Mouse (Mus musculus): ENCODE data around the gene Rps2.

DNA sequence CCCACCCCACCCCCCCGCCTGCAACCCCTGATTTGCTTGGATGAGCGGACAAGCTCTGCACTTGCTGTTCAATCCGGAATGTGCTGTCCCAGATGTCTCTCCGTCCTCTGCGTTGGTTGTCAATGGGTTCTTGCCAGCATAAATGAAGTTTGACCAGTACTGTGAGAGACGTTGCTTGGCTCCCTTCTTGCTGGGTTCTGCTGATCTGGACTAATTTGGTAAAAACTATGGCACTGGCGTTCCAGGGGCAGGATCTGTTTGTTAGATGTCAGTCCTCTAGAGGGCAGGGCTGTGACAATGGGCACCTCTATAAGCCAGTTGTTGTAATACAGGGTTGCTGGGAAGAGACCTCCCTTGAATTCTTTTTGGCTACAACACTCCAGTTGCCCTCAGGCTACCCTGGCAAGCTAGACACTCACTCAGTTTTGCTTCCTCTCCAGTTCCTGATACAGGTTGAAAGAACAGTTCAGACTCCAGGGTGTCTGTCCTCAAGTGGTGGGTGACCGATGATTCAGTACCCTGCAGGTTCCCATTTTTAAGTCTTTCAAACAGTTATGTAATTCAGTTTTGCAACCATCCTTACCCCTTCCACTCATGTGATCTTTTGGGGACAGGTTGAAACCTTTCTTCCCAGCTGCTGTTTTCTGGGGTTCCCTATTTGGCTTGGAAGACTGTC lies 19.4 kb downstream of the Rps2 start:
- TF ChIP-seq CTCF (IDR thresholded peaks at IDR 0.05; ENCODE audit: low read depth, low read length): peak; percentile 5; the same call in 1 of the 2 replicates
- no peak for TF ChIP-seq POLR2A (IDR thresholded peaks at IDR 0.05; ENCODE audit: borderline replicate concordance, low read depth, low read length)
